Mouse (Mus musculus) macrophage (primary cell): ENCODE results near the gene Frmd8. TPM values are rescaled to one million over a fixed set of nuclear protein-coding genes. Genes with fewer than 3 reads are reported as not detected.
A peak's percentile ranks its signal among the peaks of the same experiment; 100 is the strongest.

Source experiments
- H3K27ac ChIP-seq: fragments of 350-480 bp; formaldehyde crosslinking; 2 replicates; pipeline ENCODE4 v1.9.0; 2021
- H3K36me3 ChIP-seq: fragments of 350-480 bp; formaldehyde crosslinking; 2 replicates; pipeline ENCODE4 v1.9.0; 2021; ENCODE audit errors: inconsistent target
- H3K4me3 ChIP-seq: fragments of 350-480 bp; formaldehyde crosslinking; 2 replicates; pipeline ENCODE4 v1.9.0; 2021; ENCODE audit errors: inconsistent target
- H3K79me2 ChIP-seq: fragments of 350-480 bp; formaldehyde crosslinking; 2 replicates; pipeline ENCODE4 v1.9.0; 2021; ENCODE audit errors: inconsistent target
- WGBS: methylation state at CpG from one replicate; pipeline ENCODE4 v1.1.7; 2026; ENCODE audit warnings: inconsistent platforms; ENCODE audit not compliant: missing documents; 5-methylcytosine and 5-hydroxymethylcytosine counted together
- polyA plus RNA-seq: library from polyadenylated mRNA; stranded (reverse); fragments of 250-400 nt; gene quantifications from 3 replicates; pipeline ENCODE4 v1.2.4, GENCODE M21; 2018; ENCODE audit warnings: inconsistent platforms

The Frmd8 gene
- polyA plus RNA-seq, 1 experiment from 2014 or later = 8.1 TPM

- Histone ChIP-seq H3K27ac (peak overlapping the region; percentile 100), H3K79me2 (peaks cover 88% of the 10 kb centered on the region), H3K4me3 (peak overlapping the region; percentile 98), H3K36me3 (no peaks in the 10 kb centered on the region)
- 31% methylated on average over 2 of the region's 4 CpGs for WGBS
Observed at GRCm38 (mm10) chr19:5841389-5841946, 33.6 kb downstream of the Frmd8 start.

GRCm38 (mm10) chr19:5840890-5841388, 34.1 kb downstream of the Frmd8 start:
- peak overlapping the region; percentile 98 for H3K4me3 ChIP-seq
- H3K79me2 ChIP-seq = peaks cover 93% of the 10 kb centered on the region
- peak overlapping the region; percentile 100 for H3K27ac ChIP-seq
- H3K36me3 ChIP-seq = no peaks in the 10 kb centered on the region
- WGBS = 79% methylated on average over 9 of the region's 9 CpGs

- Histone ChIP-seq H3K79me2 (peaks cover 100% of the 10 kb centered on the region), H3K36me3 (no peaks in the 10 kb centered on the region), H3K27ac (peak overlapping the region; percentile 100), H3K4me3 (peak overlapping the region; percentile 98)
- 69% methylated on average over 10 of the region's 18 CpGs for WGBS
Observed at GRCm38 (mm10) chr19:5840086-5840889, 34.8 kb downstream of the Frmd8 start.

- H3K36me3 ChIP-seq = no peaks in the 10 kb centered on the region
- H3K4me3 ChIP-seq = peak overlapping the region; percentile 98
- 45% methylated on average over 13 of the region's 14 CpGs for WGBS
- H3K79me2 ChIP-seq = peaks cover 100% of the 10 kb centered on the region
- peak overlapping the region; percentile 100 for H3K27ac ChIP-seq
Observed at GRCm38 (mm10) chr19:5839317-5840085, 35.6 kb downstream of the Frmd8 start.

- no peaks in the 10 kb centered on the region for H3K36me3 ChIP-seq
- 90% methylated on average over 4 of the region's 4 CpGs for WGBS
- peaks cover 100% of the 10 kb centered on the region for H3K79me2 ChIP-seq
- H3K4me3 ChIP-seq = peak overlapping the region; percentile 4; the same call in 1 of the 2 replicates
- peak overlapping the region; percentile 100 for H3K27ac ChIP-seq
Observed at GRCm38 (mm10) chr19:5838892-5839165, 36.2 kb downstream of the Frmd8 start.

- H3K36me3 ChIP-seq = no peaks in the 10 kb centered on the region
- WGBS = 77% methylated on average over 11 of the region's 12 CpGs
- peak overlapping the region; percentile 100 for H3K27ac ChIP-seq
- peak overlapping the region; percentile 4; the same call in 1 of the 2 replicates for H3K4me3 ChIP-seq
- peaks cover 100% of the 10 kb centered on the region for H3K79me2 ChIP-seq
Observed at GRCm38 (mm10) chr19:5838136-5838891, 36.8 kb downstream of the Frmd8 start.

- no peak overlapping the region; the same call in 1 of the 2 replicates for H3K4me3 ChIP-seq
- WGBS = 66% methylated on average over 8 of the region's 8 CpGs
- H3K36me3 ChIP-seq = no peaks in the 10 kb centered on the region
Observed at GRCm38 (mm10) chr19:5837606-5838005, 37.5 kb downstream of the Frmd8 start.

GRCm38 (mm10) chr19:5836941-5837572, 38.0 kb downstream of the Frmd8 start:
- 77% methylated on average over 9 of the region's 10 CpGs for WGBS
- no peak overlapping the region; the same call in 1 of the 2 replicates for H3K4me3 ChIP-seq
- peak overlapping the region; percentile 100 for H3K27ac ChIP-seq
- no peaks in the 10 kb centered on the region for H3K36me3 ChIP-seq
- peaks cover 100% of the 10 kb centered on the region for H3K79me2 ChIP-seq

More at GRCm38 (mm10) chr19:5837606-5838005, 37.5 kb downstream of the Frmd8 start:
- Histone ChIP-seq H3K79me2 (peaks cover 100% of the 10 kb centered on the region), H3K27ac (peak overlapping the region; percentile 100)

- Histone ChIP-seq H3K79me2 (peaks cover 100% of the 10 kb centered on the region), H3K36me3 (peaks cover under 1% of the 10 kb centered on the region; the same call in 1 of the 2 replicates), H3K4me3 (no peak overlapping the region), H3K27ac (peak overlapping the region; percentile 100)
- WGBS = 96% methylated on average over 8 of the region's 8 CpGs
Observed at GRCm38 (mm10) chr19:5835922-5836430, 39.1 kb downstream of the Frmd8 start.

- H3K36me3 ChIP-seq = peaks cover 6% of the 10 kb centered on the region
- H3K4me3 ChIP-seq = no peak overlapping the region
- WGBS = 90% methylated on average over 10 of the region's 10 CpGs
- H3K79me2 ChIP-seq = peaks cover 100% of the 10 kb centered on the region
- H3K27ac ChIP-seq = peak overlapping the region; percentile 100
Observed at GRCm38 (mm10) chr19:5835054-5835921, 39.8 kb downstream of the Frmd8 start.

GRCm38 (mm10) chr19:5834260-5834925, 40.7 kb downstream of the Frmd8 start:
- no peak overlapping the region for H3K4me3 ChIP-seq
- H3K36me3 ChIP-seq = peaks cover 14% of the 10 kb centered on the region
- H3K27ac ChIP-seq = peak overlapping the region; percentile 100
- WGBS = 94% methylated on average over 11 of the region's 12 CpGs
- H3K79me2 ChIP-seq = peaks cover 100% of the 10 kb centered on the region

- 77% methylated on average over 10 of the region's 10 CpGs for WGBS
- peak overlapping the region; percentile 100 for H3K27ac ChIP-seq
- H3K4me3 ChIP-seq = no peak overlapping the region
Observed at GRCm38 (mm10) chr19:5833287-5834100, 41.6 kb downstream of the Frmd8 start.

More at GRCm38 (mm10) chr19:5833287-5834100, 41.6 kb downstream of the Frmd8 start:
- H3K79me2 ChIP-seq = peaks cover 100% of the 10 kb centered on the region; the same call in 1 of the 2 replicates
- H3K36me3 ChIP-seq = peaks cover 21% of the 10 kb centered on the region
